Mouse (Mus musculus) gastrocnemius, adult 18-20 months (tissue): ENCODE measurements at regions not wholly inside any gene's neighbourhood (a gene's known extent, or its start where the extent isn't known, plus 50 kb on each side); places are given as distances from the start of the nearest gene placed in this dataset.

Experiments
- DNase-seq: peaks from one replicate; pipeline ENCODE4 v3.0.0; 2021; ENCODE audit warnings: low spot score

DNA sequence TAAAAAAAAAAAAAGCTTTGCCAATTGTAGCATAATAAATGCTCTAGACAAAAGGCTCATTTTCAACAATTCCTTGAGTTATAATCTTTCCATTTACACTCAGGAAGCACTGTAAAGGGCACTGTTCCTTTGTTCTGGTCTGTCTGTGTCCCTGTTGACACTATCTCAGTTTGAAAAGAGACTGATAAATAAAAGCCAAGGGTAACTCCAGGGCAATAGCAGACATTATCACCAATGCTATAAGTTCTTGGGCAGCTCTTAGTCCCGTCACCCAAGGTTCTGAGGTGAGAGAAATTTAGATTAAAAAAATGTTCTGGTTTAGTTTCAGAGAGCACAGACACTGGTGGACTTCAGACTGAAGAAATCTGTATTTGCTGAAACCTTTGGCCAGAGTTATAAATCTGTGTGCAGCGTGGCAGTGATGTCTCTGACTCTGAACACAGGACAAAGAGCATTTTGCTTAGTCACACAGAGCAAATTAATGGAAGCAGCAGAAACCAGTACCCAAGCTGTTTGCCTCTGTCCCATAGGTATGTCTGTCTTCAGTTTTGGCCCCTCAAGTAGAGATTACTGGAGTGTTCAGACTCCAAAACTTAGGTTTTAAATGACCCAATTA, 57.6 kb upstream of the Apob start:
- no peak for DNase-seq

DNA sequence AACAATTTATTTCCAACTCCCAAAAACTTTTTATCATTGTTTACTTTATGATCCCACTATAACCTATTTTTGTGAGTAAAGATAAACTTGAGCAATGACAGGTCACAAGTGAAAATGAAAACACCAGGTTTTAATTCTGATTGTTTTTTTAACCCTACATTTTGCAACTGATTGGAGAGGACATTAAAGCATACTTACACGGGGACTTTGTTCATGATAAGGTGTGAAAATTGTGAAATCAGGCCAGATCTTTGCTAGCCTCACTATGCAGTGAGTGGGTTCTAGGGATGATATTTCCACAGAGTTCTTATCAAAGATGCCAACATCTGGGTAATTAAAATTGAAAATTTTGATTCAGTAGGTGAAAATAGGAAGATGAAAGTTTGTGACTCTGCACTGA, 56.6 kb upstream of the Apob start:
- no peak for DNase-seq
